Mouse (Mus musculus) midbrain, embryonic 11.5 days (tissue): Measurements from ENCODE around the gene Ecm1. TPM values are rescaled to one million over a fixed set of nuclear protein-coding genes. Genes with fewer than 3 reads are reported as not detected.
A peak's percentile ranks its signal among the peaks of the same experiment; 100 is the strongest.

Experiments used
- ATAC-seq: fragments of 200-750 bp; cut with Nextera tagmentation; 2 replicates; pipeline ENCODE4 v1.8.0; 2017; ENCODE audit warnings: moderate TSS enrichment, moderate library complexity; ENCODE audit not compliant: low FRiP score
- DNase-seq: peaks from one replicate; pipeline ENCODE4 v3.0.0; 2015; ENCODE audit warnings: low spot score; ENCODE audit errors: missing footprints
- H3K27ac ChIP-seq: fragments of 300-500 bp; sonication (generic); 2 replicates; pipeline ENCODE4 v1.5.1; 2014; ENCODE audit warnings: low read depth, low read length
- H3K27me3 ChIP-seq: fragments of 300-500 bp; sonication (generic); 2 replicates; pipeline ENCODE4 v1.6.1; 2014; ENCODE audit warnings: mild to moderate bottlenecking, low read length, moderate library complexity, mixed read lengths; ENCODE audit not compliant: control insufficient read depth, insufficient read depth
- H3K36me3 ChIP-seq: fragments of 300-500 bp; sonication (generic); 2 replicates; pipeline ENCODE4 v1.6.1; 2014; ENCODE audit warnings: mild to moderate bottlenecking, low read length, moderate library complexity, mixed read lengths; ENCODE audit not compliant: control insufficient read depth, insufficient read depth
- H3K4me1 ChIP-seq: fragments of 300-500 bp; sonication (generic); 2 replicates; pipeline ENCODE4 v1.6.1; 2014; ENCODE audit warnings: low read length; ENCODE audit not compliant: control insufficient read depth, insufficient read depth
- H3K4me2 ChIP-seq: fragments of 300-500 bp; sonication (generic); 2 replicates; pipeline ENCODE4 v1.6.1; 2014; ENCODE audit warnings: mild to moderate bottlenecking, moderate library complexity
- H3K4me3 ChIP-seq: fragments of 300-500 bp; sonication (generic); 2 replicates; pipeline ENCODE4 v1.5.1; 2014; ENCODE audit warnings: low read depth, low read length
- H3K9ac ChIP-seq: fragments of 300-500 bp; sonication (generic); 2 replicates; pipeline ENCODE4 v1.6.1; 2014; ENCODE audit warnings: low read length
- H3K9me3 ChIP-seq: fragments of 300-500 bp; sonication (generic); 2 replicates; pipeline ENCODE4 v1.6.1; 2016; ENCODE audit warnings: low read length; ENCODE audit not compliant: control insufficient read depth
- WGBS: fragments of 180-500 bp; shearing (Covaris S2); extraction: QIAGEN DNeasy Blood & Tissue Kit; methylation state at CpG from one replicate; pipeline ENCODE4 v1.1.7; 2014; 5-methylcytosine and 5-hydroxymethylcytosine counted together
- polyA plus RNA-seq: library from polyadenylated mRNA; unstranded; fragments of >200 nt; fragmentation: Nextera tagmentation; extraction: Ambion mirVana; gene quantifications from 2 replicates; pipeline ENCODE4 v1.2.1, GENCODE M21; 2014

Ecm1 gene
- polyA plus RNA-seq, 1 experiment from 2014 or later: 18.0 TPM

DNA sequence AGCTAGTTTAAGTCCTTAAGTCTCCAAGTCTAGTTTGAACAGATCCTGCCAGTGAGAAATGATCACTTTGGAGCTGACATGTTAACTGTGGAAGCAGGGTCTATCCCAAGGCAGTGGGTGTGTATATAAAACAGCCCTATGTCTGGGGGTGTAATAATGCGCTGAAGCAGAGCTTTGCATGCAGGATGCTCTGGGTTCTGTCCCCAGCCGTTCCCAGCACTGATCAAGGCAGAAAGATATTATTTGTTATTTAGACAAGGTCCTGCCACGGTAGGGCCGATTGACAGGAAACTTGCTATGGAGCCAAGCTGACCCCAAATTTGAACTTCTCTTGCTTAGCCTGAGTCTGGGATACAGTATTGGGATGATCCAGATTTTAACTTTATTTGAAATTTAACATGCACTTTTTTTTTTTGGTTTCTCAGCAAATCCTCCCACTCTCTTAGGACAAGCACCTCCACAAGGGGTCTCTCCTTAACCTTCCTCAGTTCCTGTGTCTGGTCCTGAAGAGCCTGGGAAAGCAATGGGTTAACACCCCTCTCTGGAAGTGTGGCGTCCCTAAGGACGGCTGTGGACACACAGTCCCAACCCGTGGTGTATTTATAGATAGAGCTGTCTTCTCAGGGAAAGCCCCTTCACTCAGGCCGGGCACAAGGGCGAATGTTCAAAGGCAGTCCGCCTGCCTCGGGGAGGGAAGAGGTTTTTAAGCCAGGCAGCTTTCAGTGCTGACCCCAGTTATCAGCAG is 50.0 kb downstream of the Ecm1 start:
- H3K4me1 ChIP-seq: peaks cover 15% of the 10 kb centered on the region
- H3K9me3 ChIP-seq: no peaks in the 10 kb centered on the region
- no peaks in the 10 kb centered on the region for H3K27me3 ChIP-seq
- H3K9ac ChIP-seq: no peak overlapping the region
- ATAC-seq (0 out of 2 replicates have a peak, but pooled peaks have one; percentile 25), DNase-seq (no peak)
- no peaks in the 10 kb centered on the region for H3K36me3 ChIP-seq
- no peak overlapping the region for H3K4me3 ChIP-seq
- no peak overlapping the region for H3K4me2 ChIP-seq
- no peak overlapping the region for H3K27ac ChIP-seq
- WGBS: 36% methylated on average over 11 of the region's 11 CpGs

DNA sequence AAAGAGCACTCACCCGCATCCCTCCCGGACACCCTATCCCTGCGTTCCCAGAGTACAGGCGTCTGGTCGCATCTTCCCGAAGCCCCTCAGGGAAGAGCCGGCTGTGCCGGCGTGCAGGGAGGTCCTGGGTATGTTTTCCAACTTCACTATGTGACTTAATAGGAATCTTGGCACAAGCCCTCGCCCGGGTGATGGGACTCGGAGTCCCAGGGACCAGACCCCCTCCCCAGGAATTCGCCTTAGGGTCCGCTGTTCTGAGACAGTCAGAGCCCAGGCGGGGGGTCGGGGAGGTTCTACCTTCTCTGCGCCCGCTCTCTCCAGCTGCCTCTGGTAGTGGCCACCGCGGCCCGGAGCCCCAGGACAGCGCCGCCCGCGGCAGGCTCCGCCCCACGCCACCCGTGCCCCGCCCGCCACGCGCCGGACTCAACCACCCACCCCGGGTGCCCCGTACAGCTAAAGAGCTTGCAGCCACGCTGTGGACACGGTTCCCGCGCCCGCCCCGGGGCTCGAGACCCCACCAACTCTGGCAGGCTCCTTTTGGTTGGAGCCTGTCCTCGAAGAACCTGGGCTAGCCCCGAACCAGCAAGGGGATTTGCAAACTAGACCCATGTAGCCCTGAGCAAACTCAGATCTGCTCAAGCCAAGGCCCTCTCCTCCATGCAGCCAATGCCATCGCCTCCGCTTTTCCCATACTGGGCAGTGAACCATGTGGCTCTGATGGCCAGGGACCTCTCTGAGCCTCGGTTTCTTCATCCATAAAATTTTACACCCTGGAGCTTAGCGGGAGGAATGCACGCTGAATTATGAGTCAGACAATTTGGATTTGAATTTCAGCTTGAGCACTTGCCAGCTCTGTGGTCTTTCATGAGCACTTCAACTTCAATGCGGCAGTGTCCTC is 51.6 kb downstream of the Ecm1 start, which contains the start of gene Adamtsl4:
TSS of gene Adamtsl4 (minus strand) at position 394 of the 898 bp plus-strand sequence.
- H3K4me2 ChIP-seq: peak within 1 kb of the TSS; percentile 77
- H3K4me1 ChIP-seq: peaks cover 15% of the 10 kb centered on the region
- peak; percentile 74 for ATAC-seq
- H3K4me3 ChIP-seq: peak within 1 kb of the TSS; percentile 31
- 5% methylated on average over 50 of the region's 50 CpGs for WGBS
- H3K36me3 ChIP-seq: no peaks in the 10 kb centered on the region
- H3K27ac ChIP-seq: no peak within 1 kb of the TSS
- H3K9ac ChIP-seq: peak within 1 kb of the TSS; percentile 56
- peak; percentile 91 for DNase-seq
- no peaks in the 10 kb centered on the region for H3K9me3 ChIP-seq
- H3K27me3 ChIP-seq: no peaks in the 10 kb centered on the region

- Histone ChIP-seq H3K4me3 (peak overlapping the region; percentile 31; the same call in 1 of the 2 replicates), H3K4me1 (peaks cover 15% of the 10 kb centered on the region), H3K9ac (no peak overlapping the region), H3K27ac (no peak overlapping the region), H3K4me2 (peak overlapping the region; percentile 77), H3K27me3 (no peaks in the 10 kb centered on the region), H3K36me3 (no peaks in the 10 kb centered on the region), H3K9me3 (no peaks in the 10 kb centered on the region)
- DNase-seq (no peak), ATAC-seq (peak; percentile 34; the same call in 1 of the 2 replicates)
- WGBS: 5% methylated on average over 4 of the region's 4 CpGs
Observed at GRCm38 (mm10) chr3:95687168-95687523, 52.2 kb downstream of the Ecm1 start.

GRCm38 (mm10) chr3:95686492-95687167 is 52.7 kb downstream of the Ecm1 start:
- H3K4me3 ChIP-seq: no peak overlapping the region
- no peaks in the 10 kb centered on the region for H3K36me3 ChIP-seq
- ATAC-seq (no peak), DNase-seq (peak; percentile 70)
- no peak overlapping the region for H3K27ac ChIP-seq
- H3K4me2 ChIP-seq: peak overlapping the region; percentile 77; the same call in 1 of the 2 replicates
- H3K27me3 ChIP-seq: no peaks in the 10 kb centered on the region
- 37% methylated on average over 10 of the region's 10 CpGs for WGBS
- H3K9me3 ChIP-seq: no peaks in the 10 kb centered on the region
- no peak overlapping the region for H3K9ac ChIP-seq
- H3K4me1 ChIP-seq: peaks cover 15% of the 10 kb centered on the region

GRCm38 (mm10) chr3:95685701-95686100 is 53.7 kb downstream of the Ecm1 start:
- ATAC-seq: no peak
- WGBS: 81% methylated on average over 2 of the region's 2 CpGs
- H3K4me1 ChIP-seq: peaks cover 15% of the 10 kb centered on the region

GRCm38 (mm10) chr3:95685301-95685700 is 54.1 kb downstream of the Ecm1 start:
- no peak for ATAC-seq
- WGBS: 91% methylated on average over 4 of the region's 4 CpGs
- Histone ChIP-seq H3K9ac (no peak overlapping the region), H3K4me2 (no peak overlapping the region), H3K9me3 (no peaks in the 10 kb centered on the region), H3K36me3 (no peaks in the 10 kb centered on the region), H3K4me3 (no peak overlapping the region), H3K4me1 (peaks cover 15% of the 10 kb centered on the region), H3K27me3 (no peaks in the 10 kb centered on the region), H3K27ac (no peak overlapping the region)
- no peak for DNase-seq

More at GRCm38 (mm10) chr3:95685701-95686100, 53.7 kb downstream of the Ecm1 start:
- no peak for DNase-seq
- Histone ChIP-seq H3K27ac (no peak overlapping the region), H3K4me3 (no peak overlapping the region), H3K4me2 (no peak overlapping the region), H3K36me3 (no peaks in the 10 kb centered on the region), H3K9ac (no peak overlapping the region), H3K27me3 (no peaks in the 10 kb centered on the region), H3K9me3 (no peaks in the 10 kb centered on the region)

- Histone ChIP-seq H3K9me3 (no peaks in the 10 kb centered on the region), H3K27me3 (no peaks in the 10 kb centered on the region), H3K4me1 (peaks cover 15% of the 10 kb centered on the region), H3K4me2 (no peak overlapping the region), H3K27ac (no peak overlapping the region), H3K9ac (no peak overlapping the region), H3K4me3 (no peak overlapping the region), H3K36me3 (no peaks in the 10 kb centered on the region)
- 73% methylated on average over 5 of the region's 8 CpGs for WGBS
- DNase-seq (no peak), ATAC-seq (no peak)
Observed at GRCm38 (mm10) chr3:95684846-95685245, 54.5 kb downstream of the Ecm1 start.
